In genomic region chr7:25781937-25782610, GRCm38 (mm10) we compare ENCODE assay signal across 8 mouse cellular contexts. TPM values are rescaled to one million over a fixed set of nuclear protein-coding genes. Genes with fewer than 3 reads are reported as not detected.
DNase-seq lines count a peak whose midpoint lies in the region; ATAC-seq and TF ChIP-seq lines count a peak whose summit lies in the region.

No protein-coding gene starts in this region.

- WGBS in forebrain, embryonic 10.5 days, result 55% methylated on average over 11 of the region's 11 CpGs
- 42% methylated on average over 11 of the region's 11 CpGs for WGBS in limb, embryonic 11.5 days
- WGBS in midbrain, embryonic 16.5 days, result 49% methylated on average over 11 of the region's 11 CpGs

- no peak for DNase-seq in layer of hippocampus, adult 2 months (ENCODE audit: low spot score in 2 of 2)
- no peak for DNase-seq in layer of hippocampus, postnatal 36 days
- no peak for DNase-seq in forebrain, embryonic 10.5 days (ENCODE audit: extremely low spot score, low spot score)
- DNase-seq in limb, embryonic 11.5 days (ENCODE audit: low spot score), result peak; percentile 60
- DNase-seq in layer of hippocampus, adult 11-12 months (ENCODE audit: low spot score), result no peak
- no peak for DNase-seq in natural killer cell, adult 2 months (ENCODE audit: low spot score in 2 of 2)

- H3K27ac ChIP-seq in layer of hippocampus, adult 2 months, result peak overlapping the region; percentile 95
- peak overlapping the region; percentile 81 for H3K27ac ChIP-seq in forebrain, embryonic 10.5 days
- H3K27ac ChIP-seq in limb, embryonic 11.5 days (replicated peaks; ENCODE audit: low read depth, low read length), result no peak overlapping the region; the same call in 1 of the 2 replicates
- no peak overlapping the region for H3K27ac ChIP-seq in midbrain, embryonic 16.5 days (ENCODE audit: low read length)

- H3K4me2 ChIP-seq in limb, embryonic 11.5 days (ENCODE audit: low read depth, severe bottlenecking), result peak overlapping the region; percentile 83
- H3K4me2 ChIP-seq in midbrain, embryonic 16.5 days (ENCODE audit: low read length), result peak overlapping the region; percentile 78

- H3K27me3 ChIP-seq in forebrain, embryonic 10.5 days (ENCODE audit: poor library complexity, severe bottlenecking), result peaks cover 11% of the 10 kb centered on the region; the same call in 1 of the 2 replicates
- no peaks in the 10 kb centered on the region for H3K27me3 ChIP-seq in limb, embryonic 11.5 days (ENCODE audit: control insufficient read depth, insufficient read depth, low read length)
- no peaks in the 10 kb centered on the region for H3K27me3 ChIP-seq in midbrain, embryonic 16.5 days (ENCODE audit: control insufficient read depth, insufficient read depth, low read depth, low read length)

- peaks cover 43% of the 10 kb centered on the region for H3K4me1 ChIP-seq in forebrain, embryonic 10.5 days
- peaks cover 17% of the 10 kb centered on the region for H3K4me1 ChIP-seq in limb, embryonic 11.5 days (ENCODE audit: control insufficient read depth, insufficient read depth, low read length)
- H3K4me1 ChIP-seq in midbrain, embryonic 16.5 days (ENCODE audit: control insufficient read depth, insufficient read depth, low read length), result peaks cover 7% of the 10 kb centered on the region; the same call in 1 of the 2 replicates

- peak; percentile 74 for ATAC-seq in limb, embryonic 11.5 days (ENCODE audit: insufficient number of reproducible peaks, low FRiP score, low TSS enrichment, low read depth)
- ATAC-seq in midbrain, embryonic 16.5 days, result peak; percentile 69
- ATAC-seq in erythroblast, adult 5-6 weeks (replicated peaks; ENCODE audit: low FRiP score, poor library complexity, severe bottlenecking), result no peak

- H3K4me3 ChIP-seq in layer of hippocampus, adult 2 months, result peak overlapping the region; percentile 51
- H3K4me3 ChIP-seq in forebrain, embryonic 10.5 days, result peak overlapping the region; percentile 44
- H3K4me3 ChIP-seq in limb, embryonic 11.5 days (ENCODE audit: low read depth, low read length), result peak overlapping the region; percentile 32
- H3K4me3 ChIP-seq in midbrain, embryonic 16.5 days (ENCODE audit: low read depth, low read length), result peak overlapping the region; percentile 37

- no peaks in the 10 kb centered on the region for H3K9me3 ChIP-seq in forebrain, embryonic 10.5 days
- no peaks in the 10 kb centered on the region for H3K9me3 ChIP-seq in limb, embryonic 11.5 days (ENCODE audit: control insufficient read depth, low read length)
- H3K9me3 ChIP-seq in midbrain, embryonic 16.5 days (replicated peaks; ENCODE audit: control insufficient read depth, low read length, poor library complexity, severe bottlenecking), result no peaks in the 10 kb centered on the region

- H3K36me3 ChIP-seq in forebrain, embryonic 10.5 days (replicated peaks), result peaks cover 17% of the 10 kb centered on the region
- peaks cover 3% of the 10 kb centered on the region; the same call in 1 of the 2 replicates for H3K36me3 ChIP-seq in limb, embryonic 11.5 days (ENCODE audit: control insufficient read depth, insufficient read depth, low read length)
- H3K36me3 ChIP-seq in midbrain, embryonic 16.5 days (ENCODE audit: control insufficient read depth, insufficient read depth, low read length), result no peaks in the 10 kb centered on the region

- TF ChIP-seq CTCF in layer of hippocampus, adult 2 months (conservative IDR thresholded peaks at IDR 0.05), result no peak

- peak overlapping the region; percentile 56 for H3K9ac ChIP-seq in limb, embryonic 11.5 days (ENCODE audit: low read length)
- peak overlapping the region; percentile 66; the same call in 1 of the 2 replicates for H3K9ac ChIP-seq in midbrain, embryonic 16.5 days (ENCODE audit: low read depth, low read length)

RNA-seq across cellular contexts. Expression of gene Axl, which starts 6.4 kb away (rescaled TPM):
- total RNA-seq in layer of hippocampus, adult 2 months (2021), result 10 to 100 TPM; 36.6 to 41.1 TPM
- 10 to 100 TPM; 39.8 to 42.1 TPM for total RNA-seq in layer of hippocampus, postnatal 36 days (2021)
- 19.3 and 19.5 TPM in 2 replicates for polyA plus RNA-seq in forebrain, embryonic 10.5 days (2016; fragmentation: Nextera tagmentation; extraction: Ambion mirVana)
- polyA plus RNA-seq in limb, embryonic 11.5 days (2014; fragmentation: Nextera tagmentation; extraction: Ambion mirVana), result 32.1 and 32.5 TPM in 2 replicates
- 14.9 and 17.1 TPM in 2 replicates for polyA plus RNA-seq in midbrain, embryonic 16.5 days (2015; fragmentation: Nextera tagmentation; extraction: Ambion mirVana)
- 28.2 and 35.7 TPM in 2 replicates for total RNA-seq in erythroblast, adult 5-6 weeks (2015; ENCODE audit: low replicate concordance)
- 20.2 and 22.2 TPM in 2 replicates for total RNA-seq in erythroblast, adult 5-6 weeks (2017; ENCODE audit: low replicate concordance)

RNA-seq across cellular contexts. Expression of gene Hnrnpul1, which starts 27.5 kb away (rescaled TPM):
- total RNA-seq in layer of hippocampus, adult 2 months (2021), result 100 to 1,000 TPM; 110 to 115 TPM
- total RNA-seq in layer of hippocampus, postnatal 36 days (2021), result 100 to 1,000 TPM; 100 to 108 TPM
- 59.2 and 60.5 TPM in 2 replicates for polyA plus RNA-seq in forebrain, embryonic 10.5 days (2016; fragmentation: Nextera tagmentation; extraction: Ambion mirVana)
- 82.9 and 87.8 TPM in 2 replicates for polyA plus RNA-seq in limb, embryonic 11.5 days (2014; fragmentation: Nextera tagmentation; extraction: Ambion mirVana)
- polyA plus RNA-seq in midbrain, embryonic 16.5 days (2015; fragmentation: Nextera tagmentation; extraction: Ambion mirVana), result 38.3 and 41.1 TPM in 2 replicates
- 45.2 and 59.1 TPM in 2 replicates for total RNA-seq in erythroblast, adult 5-6 weeks (2015; ENCODE audit: low replicate concordance)
- 79.3 and 99.9 TPM in 2 replicates for total RNA-seq in erythroblast, adult 5-6 weeks (2017; ENCODE audit: low replicate concordance)

RNA-seq across cellular contexts. Expression of gene Cyp2s1, which starts 34.6 kb away (rescaled TPM):
- total RNA-seq in layer of hippocampus, adult 2 months (2021), result 1 to 10 TPM; 1.4 to 2.3 TPM
- total RNA-seq in layer of hippocampus, postnatal 36 days (2021), result 1 to 10 TPM; 1.8 to 2.3 TPM
- 0.17 and 0.28 TPM in 2 replicates for polyA plus RNA-seq in forebrain, embryonic 10.5 days (2016; fragmentation: Nextera tagmentation; extraction: Ambion mirVana)
- 1.6 and 1.9 TPM in 2 replicates for polyA plus RNA-seq in limb, embryonic 11.5 days (2014; fragmentation: Nextera tagmentation; extraction: Ambion mirVana)
- 2.8 and 3.2 TPM in 2 replicates for polyA plus RNA-seq in midbrain, embryonic 16.5 days (2015; fragmentation: Nextera tagmentation; extraction: Ambion mirVana)
- not detected in 2 replicates for total RNA-seq in erythroblast, adult 5-6 weeks (2015; ENCODE audit: low replicate concordance)
- total RNA-seq in erythroblast, adult 5-6 weeks (2017; ENCODE audit: low replicate concordance), result not detected in 2 replicates

Comparison
In these comparisons a context has a peak if more than half of its experiments do, and no peak if none do; other contexts are left out.
1. H3K27ac ChIP-seq: peak in layer of hippocampus, adult 2 months (single experiment) and forebrain, embryonic 10.5 days (single experiment); none in limb, embryonic 11.5 days (single experiment) and midbrain, embryonic 16.5 days (single experiment).
2. Peak in every context shown above with its lines, with median percentiles within 50 percentile points of each other: H3K4me3 ChIP-seq.